8 mouse cellular contexts compared by ENCODE assay signal in the genomic region with DNA sequence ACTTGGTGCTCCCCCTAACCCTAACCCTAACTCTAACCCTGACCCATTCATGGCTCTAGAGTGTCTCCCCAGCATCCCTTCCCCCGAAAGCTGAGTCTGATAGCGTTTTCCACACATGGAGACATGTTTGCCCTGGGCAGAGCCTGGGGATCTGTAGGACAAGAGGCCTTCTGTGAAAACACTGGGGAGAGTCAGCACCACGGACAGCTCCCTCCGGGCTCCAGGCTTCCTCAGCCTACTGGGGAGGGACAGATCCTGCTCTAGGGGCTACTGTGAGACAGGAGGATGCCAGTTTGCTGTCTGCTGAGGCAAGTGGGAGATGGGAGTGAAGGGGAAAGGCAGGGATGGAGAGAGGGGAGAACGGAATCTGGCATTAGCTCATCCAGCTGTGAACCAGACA.
DNase-seq lines count a peak whose midpoint lies in the region; ATAC-seq and TF ChIP-seq lines count a peak whose summit lies in the region.

No protein-coding gene starts in this region.

- no peak overlapping the region for H3K4me2 ChIP-seq in kidney, embryonic 16.5 days (replicated peaks; ENCODE audit: low read depth, low read length)
- H3K4me2 ChIP-seq in myocyte (ENCODE audit: low read depth): no peak overlapping the region

- no peak overlapping the region for H3K4me3 ChIP-seq in kidney, adult 2 months (ENCODE audit: insufficient read depth, low read depth, low read length)
- H3K4me3 ChIP-seq in kidney, embryonic 16.5 days (ENCODE audit: low read length): no peak overlapping the region
- no peak overlapping the region for H3K4me3 ChIP-seq in myocyte
- H3K4me3 ChIP-seq in cerebellum, adult 2 months (replicated peaks; ENCODE audit: insufficient read depth, low read depth, low read length): no peak overlapping the region

- H3K9ac ChIP-seq in kidney, embryonic 16.5 days (replicated peaks; ENCODE audit: low read length): no peak overlapping the region

- H3K9me3 ChIP-seq in kidney, embryonic 16.5 days (ENCODE audit: low read length): no peaks in the 10 kb centered on the region

- no peak overlapping the region for H3K27ac ChIP-seq in kidney, adult 2 months (ENCODE audit: insufficient read depth, low read depth, low read length)
- no peak overlapping the region for H3K27ac ChIP-seq in kidney, embryonic 16.5 days (ENCODE audit: low read length)
- no peak overlapping the region for H3K27ac ChIP-seq in cerebellum, adult 2 months (ENCODE audit: insufficient read depth, low read length)

- 4% methylated on average over 5 of the region's 5 CpGs for WGBS in kidney, adult 2 months
- 8% methylated on average over 5 of the region's 5 CpGs for WGBS in kidney, embryonic 16.5 days
- WGBS in cerebellum, adult 2 months: 60% methylated on average over 5 of the region's 5 CpGs

- no peaks in the 10 kb centered on the region for H3K4me1 ChIP-seq in kidney, adult 2 months (ENCODE audit: control insufficient read depth, insufficient read depth, low read length)
- H3K4me1 ChIP-seq in kidney, embryonic 16.5 days (ENCODE audit: insufficient read depth, low read length): no peaks in the 10 kb centered on the region
- H3K4me1 ChIP-seq in cerebellum, adult 2 months (ENCODE audit: control insufficient read depth, insufficient read depth, low read length): peaks cover 19% of the 10 kb centered on the region

- no peak overlapping the region for H3ac ChIP-seq in myocyte (ENCODE audit: control insufficient read depth, insufficient read length)

- H3K36me3 ChIP-seq in kidney, adult 2 months (ENCODE audit: control insufficient read depth, insufficient read depth, low read length): no peaks in the 10 kb centered on the region
- no peaks in the 10 kb centered on the region for H3K36me3 ChIP-seq in kidney, embryonic 16.5 days (ENCODE audit: insufficient read depth, low read length)
- H3K36me3 ChIP-seq in myocyte (ENCODE audit: control insufficient read depth, insufficient read depth): no peaks in the 10 kb centered on the region

- no peak for TF ChIP-seq CTCF in kidney, adult 2 months (conservative IDR thresholded peaks at IDR 0.05; ENCODE audit: insufficient read depth, insufficient read length, low read depth, low read length)
- no peak for TF ChIP-seq CTCF in cerebellum, adult 2 months (IDR thresholded peaks at IDR 0.05; ENCODE audit: borderline replicate concordance, insufficient read depth, low read depth, low read length)

- no peak for TF ChIP-seq POLR2A in kidney, adult 2 months (IDR thresholded peaks at IDR 0.05; ENCODE audit: low read depth, low read length)
- no peak for TF ChIP-seq POLR2A in myocyte (IDR thresholded peaks at IDR 0.05; ENCODE audit: insufficient read length, low read depth)
- TF ChIP-seq POLR2A in cerebellum, adult 2 months (IDR thresholded peaks at IDR 0.05; ENCODE audit: borderline replicate concordance, insufficient read depth, low read length): no peak

- DNase-seq in kidney, adult 2 months: peak; percentile 56
- DNase-seq in WW6 (ENCODE audit: low read depth, low spot score): peak; percentile 46
- peak; percentile 87 for DNase-seq in embryo, embryonic 9.5 days (ENCODE audit: extremely low spot score)
- peak; percentile 80 for DNase-seq in kidney, postnatal 14 days
- peak; percentile 64 to 84 for DNase-seq in urinary bladder, postnatal 4 days (ENCODE audit: low spot score in 2 of 2)
- no peak for DNase-seq in cerebellum, adult 2 months

- H3K79me2 ChIP-seq in myocyte (ENCODE audit: control insufficient read depth, insufficient read depth): no peaks in the 10 kb centered on the region

- H3K27me3 ChIP-seq in kidney, adult 2 months (replicated peaks; ENCODE audit: control insufficient read depth, insufficient read depth, low read length): no peaks in the 10 kb centered on the region
- H3K27me3 ChIP-seq in kidney, embryonic 16.5 days (ENCODE audit: insufficient read depth, low read length): no peaks in the 10 kb centered on the region
- no peaks in the 10 kb centered on the region for H3K27me3 ChIP-seq in myocyte (ENCODE audit: control insufficient read depth, insufficient read depth, insufficient read length)
- no peaks in the 10 kb centered on the region for H3K27me3 ChIP-seq in cerebellum, adult 2 months (ENCODE audit: control insufficient read depth, insufficient read depth, low read length)

- ATAC-seq in kidney, embryonic 16.5 days (ENCODE audit: low FRiP score, low TSS enrichment): no peak

TF ChIP-seq in myocyte, 11 proteins besides CTCF, POLR2A, EP300 and RAD21:
- no peak for TF ChIP-seq E2F4 (IDR thresholded peaks at IDR 0.05; ENCODE audit: insufficient read depth)
- no peak for TF ChIP-seq POLR2AphosphoS2 (IDR thresholded peaks at IDR 0.05; ENCODE audit: insufficient read length, low read depth)
- peak; percentile 82 for TF ChIP-seq REST (IDR thresholded peaks at IDR 0.05; ENCODE audit: insufficient read depth, insufficient read length)
- no peak for TF ChIP-seq MYOG (IDR thresholded peaks at IDR 0.05; ENCODE audit: control insufficient read depth in 1 of 3, insufficient read depth in 1 of 3, insufficient read length in 2 of 3, low read depth in 2 of 3)
- TF ChIP-seq MAX (IDR thresholded peaks at IDR 0.05; ENCODE audit: low read depth): no peak

Comparison
In these comparisons a context has a peak if more than half of its experiments do, and no peak if none do; other contexts are left out.
1. DNase-seq: peak in kidney, adult 2 months (single experiment), WW6 (single experiment), embryo, embryonic 9.5 days (single experiment), kidney, postnatal 14 days (single experiment) and urinary bladder, postnatal 4 days (2 of 2); none in cerebellum, adult 2 months (0 of 2).